Mouse (Mus musculus) liver, embryonic 15.5 days (tissue): Measurements from ENCODE around the gene Ints14. TPM values are rescaled to one million over a fixed set of nuclear protein-coding genes. Genes with fewer than 3 reads are reported as not detected.

Source experiments
- ATAC-seq: fragments of 200-750 bp; cut with Nextera tagmentation; 2 replicates; pipeline ENCODE4 v1.8.0; 2017; ENCODE audit warnings: moderate number of reproducible peaks, mild to moderate bottlenecking, moderate library complexity; ENCODE audit not compliant: insufficient read depth
- H3K27ac ChIP-seq: fragments of 300-500 bp; sonication (generic); replicated peaks from 2 replicates; pipeline ENCODE4 v1.5.1; 2015; ENCODE audit warnings: mild to moderate bottlenecking, inconsistent platforms
- H3K27me3 ChIP-seq: fragments of 300-500 bp; sonication (generic); 2 replicates; pipeline ENCODE4 v1.6.1; 2015; ENCODE audit warnings: mild to moderate bottlenecking, inconsistent platforms
- H3K36me3 ChIP-seq: fragments of 300-500 bp; sonication (generic); replicated peaks from 2 replicates; pipeline ENCODE4 v1.6.1; 2015; ENCODE audit warnings: moderate library complexity, mild to moderate bottlenecking, inconsistent platforms
- H3K4me1 ChIP-seq: fragments of 300-500 bp; sonication (generic); replicated peaks from 2 replicates; pipeline ENCODE4 v1.6.1; 2015; ENCODE audit warnings: inconsistent platforms
- H3K4me2 ChIP-seq: fragments of 300-500 bp; sonication (generic); 2 replicates; pipeline ENCODE4 v1.6.1; 2015; ENCODE audit warnings: moderate library complexity, mild to moderate bottlenecking, inconsistent platforms
- H3K4me3 ChIP-seq: fragments of 300-500 bp; sonication (generic); replicated peaks from 2 replicates; pipeline ENCODE4 v1.5.1; 2015; ENCODE audit warnings: mild to moderate bottlenecking, inconsistent platforms
- H3K9ac ChIP-seq: fragments of 300-500 bp; sonication (generic); 2 replicates; pipeline ENCODE4 v1.6.1; 2015; ENCODE audit warnings: moderate library complexity, mild to moderate bottlenecking, inconsistent platforms
- H3K9me3 ChIP-seq: fragments of 300-500 bp; sonication (generic); replicated peaks from 2 replicates; pipeline ENCODE4 v1.6.1; 2016; ENCODE audit warnings: inconsistent platforms
- WGBS: fragments of 180-500 bp; shearing (Covaris S2); methylation state at CpG from one replicate; pipeline ENCODE4 v1.1.7; 2015; ENCODE audit warnings: mixed read lengths; ENCODE audit not compliant: insufficient replicate concordance; 5-methylcytosine and 5-hydroxymethylcytosine counted together
- microRNA-seq: library from miRNA; unstranded; fragments of <30 nt; microRNA quantifications from one replicate; pipeline ENCODE4, GENCODE M21; 2016
- polyA plus RNA-seq: library from polyadenylated mRNA; unstranded; fragments of >200 nt; fragmentation: Nextera tagmentation; extraction: Ambion mirVana; gene quantifications from 2 replicates; pipeline ENCODE4 v1.2.1, GENCODE M21; 2015

Gene Ints14
- polyA plus RNA-seq, 1 experiment from 2014 or later = 21.0 TPM

DNA sequence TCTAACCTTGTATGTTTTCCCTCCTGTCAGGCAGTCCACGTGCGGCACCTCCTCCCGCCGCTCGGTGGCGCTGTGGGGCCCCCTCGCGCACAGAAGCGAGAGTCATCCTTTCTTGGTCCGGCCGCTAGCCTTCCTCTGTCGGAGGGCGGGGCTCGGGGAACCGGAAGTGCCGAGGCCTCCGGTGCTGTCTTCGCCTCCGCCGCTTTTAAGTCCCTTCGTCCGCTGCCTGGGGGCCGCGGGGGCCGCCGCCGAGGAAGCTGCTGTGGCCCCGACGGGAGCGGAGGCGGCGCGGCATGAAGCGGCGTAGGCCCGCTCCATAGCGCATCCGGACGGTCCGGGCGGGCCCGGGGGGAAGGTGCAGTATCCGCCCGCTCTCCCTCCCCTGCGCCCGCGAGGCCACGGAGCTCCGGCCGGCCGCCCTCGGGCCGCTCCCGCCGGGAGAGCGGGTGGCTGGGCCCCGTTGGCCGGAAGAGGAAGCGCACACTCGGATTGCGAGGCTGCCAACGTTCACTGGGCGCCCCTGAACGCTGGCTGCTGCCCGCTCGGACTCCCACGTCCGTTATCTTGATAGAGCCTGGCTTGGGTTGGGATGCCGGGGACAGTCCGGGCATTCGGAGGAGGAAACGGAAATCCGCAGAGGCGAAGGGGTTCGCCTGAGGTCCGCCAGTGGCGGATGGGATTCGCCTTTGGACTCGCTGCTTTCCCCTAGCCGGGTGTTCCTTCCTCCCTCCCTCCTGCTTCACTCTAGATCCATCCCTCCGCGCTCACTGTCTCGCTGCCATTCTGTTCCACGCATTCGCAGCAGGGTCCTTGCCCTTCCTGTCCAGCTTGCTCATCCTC lies 71.8 kb downstream of the Ints14 start, which contains the start of gene Dpp8:
Dpp8 (plus strand) TSS at position 146 of the 840 bp plus-strand sequence.
- H3K4me3 ChIP-seq = peak within 1 kb of the TSS; percentile 100
- H3K9me3 ChIP-seq = no peaks in the 10 kb centered on the region
- H3K36me3 ChIP-seq = peaks cover 23% of the 10 kb centered on the region
- peak; percentile 92 for ATAC-seq
- peak within 1 kb of the TSS; percentile 87 for H3K4me2 ChIP-seq
- peak within 1 kb of the TSS; percentile 99 for H3K9ac ChIP-seq
- H3K27me3 ChIP-seq = no peaks in the 10 kb centered on the region
- WGBS = under 1% methylated on average over 84 of the region's 85 CpGs
- H3K27ac ChIP-seq = peak within 1 kb of the TSS; percentile 95
- H3K4me1 ChIP-seq = peaks cover 30% of the 10 kb centered on the region

DNA sequence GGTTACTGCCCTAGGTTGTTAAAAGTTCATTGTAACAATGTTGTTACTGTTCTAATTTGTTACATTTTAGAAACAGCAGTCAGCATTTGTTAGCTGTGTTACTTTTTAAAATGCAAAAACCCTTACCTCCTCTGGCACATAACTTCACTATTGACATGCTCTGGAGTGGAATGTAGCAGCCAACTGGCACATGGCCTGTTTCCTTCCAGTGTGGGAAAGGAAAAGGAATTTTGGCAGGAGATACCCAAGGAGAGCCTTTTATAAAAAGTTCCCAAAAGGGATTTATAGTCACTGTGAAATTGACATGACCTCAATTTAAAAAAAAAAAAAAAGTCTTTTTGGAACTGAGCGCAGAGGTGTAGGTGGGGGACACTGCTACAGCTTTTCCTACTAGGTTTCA lies 75.8 kb downstream of the Ints14 start:
- H3K36me3 ChIP-seq = peaks cover 61% of the 10 kb centered on the region
- H3K9ac ChIP-seq = no peak overlapping the region
- no peak for ATAC-seq
- WGBS = 98% methylated on average over 1 of the region's 1 CpGs
- H3K4me3 ChIP-seq = no peak overlapping the region
- no peaks in the 10 kb centered on the region for H3K27me3 ChIP-seq
- H3K9me3 ChIP-seq = no peaks in the 10 kb centered on the region
- H3K4me2 ChIP-seq = no peak overlapping the region
- peaks cover 30% of the 10 kb centered on the region for H3K4me1 ChIP-seq
- H3K27ac ChIP-seq = no peak overlapping the region

Small RNA genes lying within 50 kb of the gene (microRNA-seq; reads per million reads assigned to microRNA genes)
- not detected for gene Gm25640

Other genes starting within 250 kb of the Ints14 start
- gene Rab11a, start 223.1 kb upstream of the Ints14 start, polyA plus RNA-seq = 192 and 214 TPM in 2 replicates
- gene Dennd4a, start 149.6 kb upstream of the Ints14 start, polyA plus RNA-seq = 34.2 and 41.6 TPM in 2 replicates
- gene Slc24a1, start 9.3 kb upstream of the Ints14 start, polyA plus RNA-seq = 0.05 and 0.06 TPM in 2 replicates
- gene Hacd3, start 60.8 kb downstream of the Ints14 start, polyA plus RNA-seq = 51.2 and 56.1 TPM in 2 replicates
- 17.7 and 19.2 TPM in 2 replicates for gene Dpp8, start 71.5 kb downstream of the Ints14 start, polyA plus RNA-seq
- gene Igdcc4, start 140.6 kb downstream of the Ints14 start, polyA plus RNA-seq = 6.3 and 8.1 TPM in 2 replicates
- gene Igdcc3, start 180.3 kb downstream of the Ints14 start, polyA plus RNA-seq = 0.07 and 0.08 TPM in 2 replicates
- gene Parp16, start 234.4 kb downstream of the Ints14 start, polyA plus RNA-seq = 9.5 and 10.2 TPM in 2 replicates